Mouse (Mus musculus) adrenal gland, adult (tissue): Measurements from ENCODE around the gene Gmfb.
"Not testable (repeated sequence)": the region's sequence is repeated elsewhere in the genome, so short reads cannot be mapped to it uniquely, and the experiment has no call there.

Source experiments
- DNase-seq, 2 experiments: peaks; one replicate each; pipeline ENCODE4 v3.0.0; 2022 to 2023; ENCODE audit warnings: low spot score in 1 of 2; ENCODE audit not compliant: inconsistent age in 2 of 2

Gene Gmfb

DNA sequence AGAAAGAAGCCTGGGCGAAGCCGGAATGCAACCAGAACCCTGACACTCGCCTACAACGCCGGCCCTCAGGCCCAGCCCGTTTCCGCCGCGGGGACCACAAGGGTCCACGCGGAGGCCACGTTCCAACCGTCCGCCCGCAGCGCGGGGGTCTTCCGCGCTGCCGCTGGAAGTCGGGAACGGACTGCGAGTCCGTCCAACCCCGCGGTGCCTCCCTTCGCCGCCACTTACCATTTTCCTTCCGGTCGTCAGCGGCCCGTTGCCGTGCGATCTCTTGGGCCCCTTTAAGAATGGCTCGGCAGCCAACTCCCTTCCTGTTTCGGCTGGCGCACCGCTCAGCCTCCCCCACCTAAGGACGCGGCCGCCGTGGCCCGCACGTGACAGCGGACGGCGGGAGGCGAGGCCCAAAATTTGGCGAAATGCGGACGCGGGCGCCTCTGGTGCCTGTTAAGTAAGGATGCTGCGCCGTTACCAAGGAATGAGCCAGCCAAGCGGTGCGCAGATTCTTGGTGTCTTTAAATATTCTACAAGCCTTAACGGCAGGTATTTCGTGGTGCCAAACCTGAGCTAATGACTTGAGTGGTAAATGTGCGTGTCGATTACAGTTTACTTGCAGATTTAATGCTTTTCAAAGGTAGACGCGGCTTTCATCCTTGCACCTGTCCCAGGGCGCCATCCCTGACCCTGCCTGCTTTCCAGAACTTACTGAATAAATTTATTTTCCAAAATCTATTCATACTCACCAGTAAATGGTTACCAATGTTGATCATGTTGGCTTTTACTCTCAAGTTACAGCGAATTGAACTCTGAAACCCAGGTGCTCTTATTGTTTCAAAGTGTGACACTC lies at the start of gene Gmfb:
Gene Gmfb (minus strand): TSS at position 370 of the 844 bp plus-strand sequence.
- DNase-seq = peak; percentile 97 to 99

DNA sequence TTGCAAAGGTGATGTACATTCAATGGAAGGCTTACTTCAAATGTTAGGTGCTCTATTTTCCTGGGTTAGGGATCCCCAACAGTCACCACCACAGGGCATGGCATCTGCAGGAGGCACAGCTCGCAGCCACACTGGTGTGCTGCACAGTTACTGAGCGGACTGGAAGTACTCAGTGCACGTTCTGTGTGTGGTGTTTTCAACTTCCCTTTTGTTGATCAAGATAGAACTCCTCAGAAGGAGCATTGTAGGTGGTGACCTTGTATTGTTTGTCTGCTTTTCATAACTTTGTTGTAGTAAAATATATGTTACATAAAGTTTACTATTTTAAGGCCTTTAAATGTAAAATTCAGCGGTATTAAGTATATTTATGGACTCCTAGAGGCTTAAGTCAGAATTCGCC lies 40.9 kb upstream of the Gmfb start:
- no peak for DNase-seq

DNA sequence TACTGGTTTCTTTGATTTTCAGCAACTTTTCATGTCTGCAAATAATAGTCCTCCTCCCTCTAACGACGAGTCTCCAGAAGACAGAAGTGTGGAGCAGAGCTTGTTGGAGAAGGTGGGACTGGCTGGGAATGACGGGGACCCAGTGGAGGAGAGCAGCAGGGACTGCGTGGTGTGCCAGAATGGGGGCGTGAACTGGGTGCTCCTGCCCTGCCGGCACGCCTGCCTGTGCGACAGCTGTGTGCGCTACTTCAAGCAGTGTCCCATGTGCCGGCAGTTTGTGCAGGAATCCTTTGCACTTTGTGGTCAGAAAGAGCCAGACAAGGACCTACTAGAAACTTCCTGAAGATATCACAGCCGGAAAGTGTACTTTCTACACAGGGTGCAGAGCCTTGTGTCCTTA lies 31.6 kb upstream of the Gmfb start:
- DNase-seq = no peak

- no peak for DNase-seq
Measured at GRCm38 (mm10) chr14:46849769-46850168, 27.7 kb upstream of the Gmfb start.

- DNase-seq = no peak
Measured at GRCm38 (mm10) chr14:46848736-46849135, 26.7 kb upstream of the Gmfb start.

DNA sequence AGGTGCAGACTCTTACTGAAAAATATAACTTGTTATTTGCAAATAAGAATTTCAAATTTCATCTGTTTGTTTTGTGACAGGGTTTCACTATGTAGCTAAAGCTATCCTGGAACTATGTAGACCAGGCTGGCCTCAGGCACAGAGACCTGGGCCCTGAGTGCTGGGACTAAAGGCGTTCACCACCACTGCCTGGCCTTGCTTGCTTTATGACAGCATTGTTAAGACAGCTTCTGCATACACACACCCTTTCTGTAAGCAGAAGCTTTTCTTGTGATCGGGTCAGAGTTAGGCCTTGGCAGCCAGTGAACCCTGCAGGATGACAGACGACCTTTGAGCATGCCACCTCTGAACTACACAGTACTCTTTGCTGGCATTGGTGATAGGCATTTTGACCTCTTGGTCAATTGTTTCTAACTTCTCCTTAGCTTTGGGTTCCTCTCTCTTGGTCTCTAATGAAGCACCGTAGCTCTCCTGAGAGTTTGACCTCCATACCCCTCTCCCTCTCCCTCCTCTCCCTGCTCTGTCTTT lies 26.1 kb upstream of the Gmfb start:
- DNase-seq = no peak

GRCm38 (mm10) chr14:46845706-46846105 lies 23.7 kb upstream of the Gmfb start:
- no peak for DNase-seq

DNA sequence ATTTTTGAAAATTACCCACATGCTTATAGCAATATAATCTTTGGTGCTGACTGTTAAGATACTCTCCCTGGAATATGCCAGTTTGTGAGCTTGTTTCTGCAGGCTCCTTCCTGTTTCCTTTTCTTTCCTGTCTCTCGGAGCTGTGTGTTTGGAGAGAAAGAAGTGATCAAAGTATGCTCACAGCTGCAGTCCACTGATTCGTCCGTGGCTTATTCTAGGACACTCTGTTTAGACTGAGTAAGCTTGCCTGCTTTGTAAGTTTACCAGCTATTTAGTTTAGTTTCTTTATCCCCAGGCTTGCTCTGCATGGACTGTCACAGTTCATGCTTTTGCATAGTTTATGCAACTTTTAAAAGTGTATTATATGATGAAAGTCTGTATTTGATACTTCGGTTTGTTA lies 17.3 kb upstream of the Gmfb start:
- DNase-seq = no peak

GRCm38 (mm10) chr14:46832354-46833272 lies 10.6 kb upstream of the Gmfb start:
- no peak for DNase-seq

DNA sequence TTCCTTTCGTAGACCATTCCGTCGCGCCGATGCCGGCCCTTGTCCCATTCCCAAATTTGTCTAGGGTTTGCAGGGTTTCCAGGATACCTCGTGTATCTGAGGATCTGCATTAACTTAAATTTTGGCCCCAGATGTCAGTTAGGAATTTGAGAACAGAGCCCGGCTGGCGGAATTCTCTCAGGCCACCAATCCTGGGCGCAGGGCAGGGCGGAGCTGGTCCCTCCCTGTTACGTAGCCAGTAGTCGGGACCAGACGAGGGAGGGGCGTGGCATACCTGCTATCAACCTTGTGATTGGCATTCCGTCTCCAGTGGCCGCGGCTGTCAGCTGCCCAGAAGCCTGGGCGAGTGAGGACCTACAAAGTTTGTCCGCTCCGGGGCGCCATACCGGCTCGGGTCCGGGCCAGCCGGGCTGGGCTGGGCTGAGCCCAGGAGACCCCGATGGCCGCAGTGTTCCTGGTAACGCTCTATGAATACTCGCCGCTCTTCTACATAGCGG lies 9.8 kb upstream of the Gmfb start, which contains the start of gene Cgrrf1:
Gene Cgrrf1 (plus strand): TSS at position 289 of the 497 bp plus-strand sequence.
- DNase-seq = peak; percentile 98 to 99

- DNase-seq = no peak
Measured at GRCm38 (mm10) chr14:46831295-46831694, 9.3 kb upstream of the Gmfb start.

DNA sequence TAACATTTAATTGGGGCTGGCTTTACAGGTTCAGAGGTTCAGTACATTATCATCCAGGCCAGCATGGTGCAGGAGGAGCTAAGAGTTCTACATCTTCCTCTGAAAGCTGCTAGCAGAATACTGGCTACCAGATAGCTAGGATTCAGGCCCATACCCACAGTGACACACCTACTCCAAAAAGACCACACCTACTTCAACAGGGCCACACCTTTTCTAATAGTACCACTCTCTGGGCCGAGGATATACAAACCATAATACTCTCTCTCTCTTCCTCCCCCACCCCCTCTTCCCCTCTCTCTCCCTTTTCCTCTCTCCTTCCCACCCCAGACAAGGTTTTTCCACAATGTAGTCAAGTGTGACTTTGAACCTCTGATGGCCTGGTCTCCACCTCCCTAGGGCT lies 5.4 kb upstream of the Gmfb start:
- DNase-seq = no peak

GRCm38 (mm10) chr14:46823996-46824395 lies 2.0 kb upstream of the Gmfb start:
- DNase-seq = no peak

GRCm38 (mm10) chr14:46821271-46821872 lies 670 bp downstream of the Gmfb start:
- peak in 1 of 2 experiments; percentile 51 for DNase-seq

- not testable (repeated sequence) for DNase-seq
Measured at GRCm38 (mm10) chr14:46819961-46820360, 2.1 kb downstream of the Gmfb start.

GRCm38 (mm10) chr14:46818743-46819142 lies 3.3 kb downstream of the Gmfb start:
- no peak for DNase-seq

- no peak for DNase-seq
Measured at GRCm38 (mm10) chr14:46816916-46817622, 5.0 kb downstream of the Gmfb start.

GRCm38 (mm10) chr14:46815640-46816039 lies 6.4 kb downstream of the Gmfb start:
- no peak for DNase-seq

DNA sequence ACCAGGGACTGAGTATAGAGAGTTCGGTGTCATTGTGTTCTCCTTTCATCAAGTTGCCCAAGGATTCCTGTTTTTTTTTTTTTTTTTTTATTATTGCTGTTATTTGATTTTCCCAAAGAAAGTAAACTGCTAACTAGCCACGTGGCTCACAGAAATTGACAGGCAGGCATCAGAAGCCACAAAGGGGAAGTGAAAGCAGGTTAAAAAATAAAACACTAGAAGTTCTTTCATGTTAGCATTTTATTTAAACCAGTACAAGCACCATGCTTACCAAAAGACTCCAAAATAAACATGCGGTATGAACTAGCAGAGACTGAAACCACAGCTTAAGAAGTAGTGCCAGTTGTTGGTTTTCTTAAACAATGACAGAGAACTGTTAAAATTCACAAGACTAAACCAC lies 14.1 kb downstream of the Gmfb start:
- no peak for DNase-seq

DNA sequence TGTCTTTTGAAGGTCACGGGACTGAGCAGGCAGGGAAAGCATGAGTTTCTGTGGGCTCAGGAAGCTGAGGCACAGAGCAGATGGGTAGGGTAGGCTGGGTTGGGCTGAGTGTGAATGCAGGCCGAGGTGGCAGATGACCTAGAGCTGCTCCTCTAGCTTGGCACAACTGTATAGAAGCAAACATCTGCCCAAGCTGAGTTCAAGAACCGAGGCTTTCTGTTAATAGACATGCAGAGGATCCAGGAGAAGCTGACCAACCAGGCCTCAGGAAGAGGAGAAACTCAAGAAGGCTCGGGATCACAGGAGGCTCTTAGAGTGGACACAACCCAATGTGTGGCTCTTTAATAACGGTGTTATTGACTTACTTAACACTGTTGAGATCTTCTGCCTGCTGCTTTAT lies 15.9 kb downstream of the Gmfb start:
- DNase-seq = peak in 1 of 2 experiments; percentile 71
